Mouse (Mus musculus) retina, postnatal 1 day (tissue): Measurements from ENCODE around the gene Zdhhc3.

Source experiments
- DNase-seq: peaks from one replicate; pipeline ENCODE4 v3.0.0-alpha.2; 2012

The Zdhhc3 gene

DNA sequence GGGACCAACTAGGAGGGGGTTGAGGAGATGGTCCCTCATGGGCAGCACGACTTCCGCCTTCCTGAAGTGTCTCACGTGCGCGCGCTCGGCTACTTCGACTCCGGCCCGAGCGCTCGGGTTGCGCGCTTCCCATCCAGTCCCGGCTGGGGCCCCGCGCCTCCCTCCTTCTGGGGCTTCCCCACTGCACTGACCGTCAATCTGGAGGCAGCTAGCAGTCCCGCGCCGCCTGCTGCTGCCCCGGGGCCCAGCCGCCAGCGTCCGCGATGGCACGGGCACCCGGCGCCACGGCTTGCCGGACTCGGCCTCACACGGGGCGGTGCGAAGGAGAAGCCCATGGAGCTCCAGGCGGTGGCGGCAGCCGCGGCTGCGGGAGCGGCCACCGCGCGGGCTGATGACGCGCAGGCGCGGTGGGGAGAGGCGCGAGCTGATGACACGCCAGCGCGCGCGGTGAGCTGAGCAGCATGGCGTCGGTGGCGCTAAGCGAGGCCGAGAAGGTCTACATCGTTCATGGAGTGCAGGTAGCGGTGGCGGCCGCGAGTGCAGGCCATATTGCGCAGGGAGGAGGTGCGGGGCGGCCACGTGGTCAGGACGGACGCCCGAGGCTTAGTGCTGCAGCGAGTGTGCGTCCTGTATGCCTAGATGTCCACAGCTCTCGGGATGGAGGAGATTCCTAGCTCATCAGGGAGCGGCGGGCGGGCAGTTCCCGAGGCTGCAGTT is at the start of gene Zdhhc3, which contains the start of gene Exosc7:
Gene Zdhhc3, minus strand, starts transcription at position 401 of the 717 bp plus-strand sequence.
Gene Exosc7, plus strand, starts transcription at position 411 of the 717 bp plus-strand sequence.
- peak; percentile 95 for DNase-seq

DNA sequence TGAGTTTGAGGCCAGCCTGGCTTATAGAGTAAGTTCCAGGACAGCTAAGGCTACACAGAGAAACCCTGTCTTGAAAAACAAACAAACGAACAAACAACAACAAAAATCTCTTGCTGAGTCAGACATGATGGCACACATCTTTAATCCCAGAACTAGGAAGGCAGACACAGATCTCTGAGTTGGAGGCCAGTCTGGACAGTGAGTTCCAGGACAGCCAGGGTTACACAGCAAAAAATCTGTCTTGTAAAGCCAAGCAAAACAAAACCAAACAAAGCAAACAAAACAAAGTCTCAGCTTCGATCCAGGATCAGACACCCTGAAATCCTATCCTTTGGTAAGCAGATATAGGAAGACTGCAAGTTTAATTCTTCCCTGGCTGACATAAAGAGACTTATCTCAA is 48.8 kb upstream of the Zdhhc3 start:
- no peak for DNase-seq

DNA sequence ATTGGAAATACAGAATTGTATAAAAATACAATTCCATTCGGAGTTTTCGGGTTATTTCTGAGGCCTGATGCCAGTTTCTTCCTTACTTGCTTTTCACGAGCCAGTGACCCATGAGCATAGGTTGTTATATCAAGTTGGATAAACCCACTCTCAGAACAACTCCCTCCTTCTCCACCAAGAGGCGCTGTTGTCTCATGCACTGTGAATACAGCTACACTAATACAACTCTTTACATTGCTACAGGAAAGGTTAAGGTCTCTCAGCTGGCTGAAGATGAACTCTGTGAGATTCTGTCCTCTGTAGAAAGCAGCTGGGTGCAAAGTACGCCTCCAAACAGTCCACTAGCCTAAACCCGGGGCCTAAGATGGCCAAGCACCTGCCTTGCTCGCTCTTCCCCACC is 46.3 kb upstream of the Zdhhc3 start:
- DNase-seq, result peak; percentile 75

DNA sequence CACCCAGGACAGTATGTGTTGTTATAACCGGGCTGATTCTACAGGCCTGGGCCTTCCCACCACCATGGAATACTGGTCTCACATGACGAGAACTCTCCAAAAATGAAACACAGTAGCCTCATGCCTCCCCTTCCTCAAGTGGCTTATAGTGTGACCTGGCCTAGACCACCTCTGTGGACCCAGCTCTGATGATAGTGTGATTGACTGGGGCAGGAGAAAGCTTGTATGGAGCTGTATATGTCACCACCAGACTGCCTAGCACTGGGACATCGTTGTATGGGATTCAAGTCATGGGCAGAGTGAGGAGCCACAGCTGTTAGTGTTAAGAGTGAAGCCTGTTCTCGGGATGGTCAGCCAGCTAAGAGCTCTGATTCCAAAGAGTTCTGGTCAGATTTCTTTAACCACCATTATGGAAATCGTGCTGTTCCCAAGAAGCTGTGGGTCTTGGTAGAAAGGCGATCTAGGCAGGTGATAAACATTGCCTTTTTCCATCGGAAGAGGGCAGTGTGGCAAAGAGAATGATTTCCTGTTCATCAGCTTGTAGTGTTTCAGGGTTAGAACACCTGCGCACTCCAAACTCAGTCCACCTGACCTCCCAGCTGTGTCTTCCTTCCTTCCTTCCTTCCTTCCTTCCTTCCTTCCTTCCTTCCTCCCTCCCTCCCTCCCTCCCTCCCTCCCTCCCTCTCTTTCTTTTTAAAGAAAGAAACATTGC is 45.3 kb upstream of the Zdhhc3 start:
- peak; percentile 63 for DNase-seq

DNA sequence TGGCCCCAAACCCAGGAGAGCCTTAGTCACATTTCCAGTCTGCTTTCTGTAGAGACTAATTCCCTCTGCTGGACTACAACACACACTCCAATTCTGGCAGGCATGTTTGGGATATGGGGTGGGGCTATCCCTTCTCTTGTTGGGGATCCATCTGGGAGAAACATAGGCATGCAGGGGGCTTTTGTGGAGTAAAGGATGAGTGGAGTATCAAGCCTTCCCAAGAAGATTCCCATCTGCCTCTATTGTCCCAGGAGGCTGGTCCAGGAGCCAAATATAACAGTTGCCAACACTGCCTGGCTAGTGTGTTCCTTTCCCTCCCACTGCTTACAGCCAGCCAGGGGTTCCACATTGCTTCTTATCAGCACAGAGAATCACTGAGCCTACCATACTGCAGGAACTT is 44.7 kb upstream of the Zdhhc3 start:
- no peak for DNase-seq

DNA sequence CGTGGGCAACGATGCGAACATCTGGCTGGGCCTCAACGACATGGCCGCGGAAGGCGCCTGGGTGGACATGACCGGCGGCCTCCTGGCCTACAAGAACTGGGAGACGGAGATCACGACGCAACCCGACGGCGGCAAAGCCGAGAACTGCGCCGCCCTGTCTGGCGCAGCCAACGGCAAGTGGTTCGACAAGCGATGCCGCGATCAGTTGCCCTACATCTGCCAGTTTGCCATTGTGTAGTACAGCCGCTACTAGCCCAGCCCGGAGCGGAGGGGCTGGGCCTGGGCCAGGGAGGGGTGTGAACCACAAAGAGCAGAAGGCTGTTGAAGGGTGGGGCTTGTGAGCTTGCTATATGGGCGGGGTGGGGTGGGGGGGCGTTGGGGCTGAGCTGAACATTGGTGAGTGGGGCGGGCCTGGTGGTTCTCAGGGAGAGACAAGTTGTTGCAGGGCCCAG is 43.9 kb upstream of the Zdhhc3 start:
- peak; percentile 82 for DNase-seq

DNA sequence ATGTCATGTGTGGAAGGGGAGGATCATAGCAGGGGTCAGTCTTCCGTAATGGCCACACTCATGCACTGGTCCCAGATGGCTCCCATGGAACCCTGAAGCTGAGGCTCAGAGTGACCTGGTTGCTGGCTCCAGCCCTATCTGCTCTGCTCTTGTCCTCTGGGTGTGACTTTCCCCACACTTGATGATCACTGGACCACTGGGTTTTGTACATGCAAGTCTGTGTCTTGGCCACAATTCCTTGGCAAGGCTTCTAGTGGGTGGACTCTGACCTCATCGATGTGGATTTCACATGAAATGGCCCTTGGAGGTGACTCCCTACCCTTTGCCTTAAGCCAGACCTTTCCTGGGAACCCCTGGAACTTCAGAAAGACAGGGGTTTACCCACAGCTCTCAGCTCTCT is 40.1 kb upstream of the Zdhhc3 start:
- DNase-seq, result no peak

DNA sequence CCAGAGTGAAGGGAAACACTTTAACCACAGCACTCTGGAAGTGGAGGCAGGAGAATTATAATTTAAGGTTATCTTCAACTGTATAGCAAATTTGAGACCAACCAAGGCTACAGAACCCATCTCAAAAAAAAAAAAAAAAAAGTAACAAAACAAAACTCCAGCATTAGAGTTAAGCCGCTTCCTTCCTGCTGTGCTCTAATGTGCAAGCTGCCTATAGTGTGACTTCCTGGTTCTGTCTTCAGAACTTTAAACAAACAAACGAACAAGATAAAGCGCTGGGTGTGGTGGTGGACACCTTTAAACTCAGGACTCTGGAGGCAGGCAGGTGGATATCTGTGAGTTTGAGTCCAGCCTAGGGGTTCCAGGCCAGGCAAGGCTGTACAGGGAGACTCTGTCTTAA is 39.0 kb upstream of the Zdhhc3 start:
- DNase-seq, result no peak

DNA sequence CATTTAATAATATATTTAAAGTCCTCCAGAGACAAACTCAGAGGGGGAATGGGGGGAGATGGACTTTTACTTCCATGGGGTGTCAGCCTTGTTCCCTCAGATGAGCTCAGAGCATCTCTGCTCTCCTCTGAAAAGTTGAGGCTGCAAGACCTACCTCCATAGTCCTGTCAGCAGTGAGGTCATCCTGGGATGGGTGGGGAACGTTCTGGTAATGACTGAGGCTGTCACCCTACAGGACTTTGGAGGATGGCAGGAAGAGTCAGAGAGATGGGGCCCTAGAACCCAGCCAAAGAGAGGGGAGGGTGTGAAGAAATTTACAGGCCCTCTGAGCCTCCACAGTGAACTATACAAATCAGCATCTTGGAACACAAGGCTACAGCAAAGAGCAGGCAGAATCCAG is 38.6 kb upstream of the Zdhhc3 start:
- DNase-seq, result no peak

DNA sequence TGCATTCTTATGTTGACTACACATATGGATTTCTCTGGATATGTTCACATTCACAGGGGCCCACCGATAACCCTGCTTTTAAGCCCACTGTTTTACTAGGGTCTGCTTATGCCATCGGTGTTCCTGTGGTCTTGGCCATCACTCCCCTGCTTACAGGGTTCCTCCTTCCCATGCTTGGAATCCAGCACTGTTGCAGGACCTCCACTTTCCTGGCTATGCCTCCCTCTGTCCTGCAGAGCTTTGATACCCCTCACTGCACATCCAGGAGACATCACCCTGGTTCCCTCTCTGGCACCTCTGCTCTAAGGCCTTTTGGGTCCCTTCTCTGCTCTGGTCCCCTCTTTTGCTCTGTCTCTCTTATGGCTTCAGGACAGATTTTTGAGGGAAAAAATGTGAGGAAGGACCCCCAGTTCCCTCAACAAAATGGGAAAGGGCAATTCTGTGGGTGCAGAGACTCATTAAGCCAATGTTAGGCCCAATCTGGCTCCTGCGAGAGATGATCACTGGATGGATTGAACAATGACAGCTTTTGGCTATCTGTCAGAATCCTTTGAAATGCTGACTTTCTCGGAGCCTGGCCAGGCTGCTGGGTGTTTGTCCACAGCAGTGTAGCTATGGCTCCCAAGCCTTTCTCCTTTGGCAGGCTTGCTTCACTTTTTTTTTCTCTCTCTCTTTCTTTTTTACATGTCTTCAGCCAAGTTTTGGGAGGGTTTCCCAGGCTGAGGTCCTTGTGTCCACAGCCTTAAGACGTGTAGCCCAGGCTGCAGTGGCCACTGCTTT is 37.4 kb upstream of the Zdhhc3 start, which contains the start of gene Clec3b:
Gene Clec3b, plus strand, starts transcription at position 706 of the 780 bp plus-strand sequence.
- no peak for DNase-seq

DNA sequence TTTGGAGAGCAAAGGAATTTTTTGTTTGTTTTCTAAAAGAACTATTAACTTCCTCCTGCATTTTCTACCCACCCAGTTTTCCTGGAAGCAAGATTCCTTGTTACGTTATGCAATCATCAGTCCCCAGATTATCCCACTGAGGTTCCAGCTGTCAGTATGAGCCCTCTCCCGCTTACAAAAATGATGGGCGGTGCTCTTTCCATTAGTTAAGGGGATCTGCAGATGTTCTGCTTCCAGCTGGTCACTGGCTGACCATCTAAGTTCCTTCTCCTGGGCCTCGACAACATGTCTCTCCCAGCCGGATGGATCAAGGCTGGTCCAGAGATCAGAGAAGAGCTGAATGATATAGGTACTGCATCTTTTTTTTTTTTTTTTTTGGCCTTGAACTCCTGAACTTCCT is 35.4 kb upstream of the Zdhhc3 start:
- no peak for DNase-seq

DNA sequence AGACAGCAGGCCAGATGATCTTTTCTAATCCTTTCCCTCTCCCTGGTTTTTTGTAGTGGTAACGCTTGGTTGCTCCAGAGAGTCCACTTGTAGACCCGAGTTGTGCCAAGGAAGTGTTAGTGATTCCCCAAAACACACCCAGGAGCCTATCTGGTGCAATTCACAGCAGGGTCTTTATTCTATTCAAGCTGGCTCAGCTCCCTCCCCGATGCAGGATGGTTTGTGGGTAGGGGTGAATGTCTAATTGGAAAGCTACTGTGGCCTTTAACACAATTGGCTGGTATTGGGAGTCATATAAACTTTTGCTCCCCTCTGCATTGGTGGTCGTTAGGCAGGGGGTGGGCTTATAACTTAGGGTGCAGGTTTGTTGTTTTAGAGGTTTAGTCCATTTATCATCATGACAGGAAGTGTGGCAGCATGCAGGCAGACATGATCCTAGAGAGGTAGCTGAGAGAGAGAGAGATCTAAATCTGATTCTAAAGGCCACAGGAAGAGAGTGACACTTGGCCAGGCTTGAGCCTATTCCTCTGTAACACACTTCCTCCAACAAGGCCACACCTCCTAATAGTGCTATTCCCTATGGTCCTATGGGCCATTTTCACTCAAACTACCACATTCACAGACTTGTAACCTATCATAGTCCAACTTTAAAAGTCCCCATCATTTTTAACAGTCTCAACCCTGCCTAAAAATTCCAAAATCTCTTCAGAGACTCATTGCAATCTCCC is 27.0 kb upstream of the Zdhhc3 start:
- no peak for DNase-seq

DNA sequence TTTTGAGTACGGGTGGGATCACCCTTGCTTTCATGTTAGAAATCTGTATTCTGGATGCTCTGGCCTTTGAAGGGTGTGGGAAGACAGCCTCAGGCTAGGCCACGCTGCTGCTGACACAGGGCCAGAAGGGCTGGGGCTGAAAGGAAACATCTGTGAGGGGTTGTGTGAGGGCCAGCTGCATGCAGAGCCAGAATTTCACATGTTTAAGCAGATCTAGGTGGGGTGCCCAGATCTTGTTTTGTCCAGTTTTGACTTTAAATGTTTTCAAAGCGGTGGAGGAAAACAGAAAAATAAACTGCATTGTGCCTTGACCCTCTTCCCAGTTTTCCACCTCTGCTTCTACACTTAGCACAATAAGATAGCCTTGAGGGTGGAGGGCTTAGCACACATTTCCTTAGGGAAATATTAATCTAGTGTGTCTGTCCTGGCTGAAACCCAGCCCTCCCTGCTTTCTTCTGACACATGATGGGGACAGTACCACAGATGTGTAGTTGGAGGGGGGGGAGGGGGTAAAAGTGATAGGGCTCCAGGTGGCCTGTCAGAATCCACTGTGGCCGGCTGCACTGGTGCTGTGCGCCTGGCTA is 26.0 kb upstream of the Zdhhc3 start:
- DNase-seq, result peak; percentile 28

DNA sequence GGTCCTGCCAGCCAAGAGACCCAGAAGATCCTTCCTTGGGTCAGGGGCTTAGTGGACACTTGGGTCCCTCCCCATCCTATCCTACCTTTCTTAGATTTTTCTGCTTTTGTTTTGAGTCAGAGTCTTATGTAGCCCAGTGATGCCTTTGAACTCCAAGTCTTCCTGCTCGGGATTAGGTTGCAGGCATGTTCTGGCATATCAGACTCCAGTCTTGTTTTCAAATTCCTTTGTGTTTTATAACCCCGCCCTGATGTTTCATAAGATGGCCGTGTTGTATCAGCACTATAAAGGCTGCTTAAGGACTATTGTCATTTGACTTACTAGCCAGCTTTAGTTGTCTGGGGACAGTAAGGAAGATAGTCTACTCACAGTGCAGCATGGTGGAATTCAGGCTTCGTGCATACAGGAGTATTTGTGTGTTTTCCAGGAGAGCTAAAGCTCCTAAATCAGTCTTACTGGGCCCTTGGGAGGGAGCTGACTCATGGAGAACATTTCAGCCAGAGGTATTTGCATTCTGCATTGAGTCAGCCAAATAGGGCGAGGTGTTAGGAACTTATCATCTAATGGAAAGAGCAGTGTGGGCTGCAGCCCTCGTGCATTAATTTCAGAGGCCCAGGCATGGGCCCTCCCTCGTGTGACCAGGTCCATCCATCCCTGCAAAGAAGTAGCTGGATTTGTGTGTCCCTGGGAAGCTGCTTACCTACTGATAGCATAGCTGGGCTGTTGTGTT is 24.1 kb upstream of the Zdhhc3 start:
- DNase-seq, result no peak

DNA sequence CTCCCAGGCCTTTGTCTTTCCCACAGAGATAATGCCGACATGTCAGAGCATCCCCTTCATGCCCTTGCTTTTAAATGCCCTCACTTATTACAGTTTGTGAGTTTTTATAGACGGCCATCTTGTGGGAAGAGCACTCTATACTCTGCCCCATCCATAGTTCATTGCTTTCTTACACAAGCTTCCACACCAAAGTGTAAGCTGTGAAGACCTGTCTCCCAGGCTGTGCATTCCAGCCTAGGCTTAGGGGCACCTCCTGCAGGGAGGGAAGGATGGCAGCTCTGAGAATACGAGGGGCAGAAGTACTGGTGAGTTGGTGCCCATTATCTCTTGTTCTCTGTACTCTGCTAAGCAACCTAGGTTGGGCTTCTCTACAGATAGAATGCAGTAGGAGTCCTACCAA is 20.0 kb upstream of the Zdhhc3 start:
- no peak for DNase-seq

DNA sequence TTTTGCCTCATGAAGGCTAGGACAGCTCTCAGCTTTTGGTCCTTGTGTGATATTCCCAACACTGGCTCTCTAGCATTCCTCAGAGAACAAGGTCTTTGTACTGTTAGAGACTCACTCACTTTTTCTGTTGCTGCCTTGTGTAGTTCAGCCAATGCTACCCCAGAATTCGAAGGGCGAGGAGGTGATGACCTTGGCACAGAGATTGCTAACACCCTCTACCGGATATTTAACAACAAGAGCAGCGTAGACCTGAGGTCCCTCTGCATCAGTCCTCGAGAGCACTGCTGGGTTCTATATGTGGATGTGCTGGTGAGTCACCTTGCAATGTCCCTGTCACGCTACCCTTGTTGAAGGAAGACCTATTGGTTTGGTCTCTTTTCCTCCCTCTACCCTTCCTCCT is 14.7 kb upstream of the Zdhhc3 start:
- DNase-seq, result no peak

DNA sequence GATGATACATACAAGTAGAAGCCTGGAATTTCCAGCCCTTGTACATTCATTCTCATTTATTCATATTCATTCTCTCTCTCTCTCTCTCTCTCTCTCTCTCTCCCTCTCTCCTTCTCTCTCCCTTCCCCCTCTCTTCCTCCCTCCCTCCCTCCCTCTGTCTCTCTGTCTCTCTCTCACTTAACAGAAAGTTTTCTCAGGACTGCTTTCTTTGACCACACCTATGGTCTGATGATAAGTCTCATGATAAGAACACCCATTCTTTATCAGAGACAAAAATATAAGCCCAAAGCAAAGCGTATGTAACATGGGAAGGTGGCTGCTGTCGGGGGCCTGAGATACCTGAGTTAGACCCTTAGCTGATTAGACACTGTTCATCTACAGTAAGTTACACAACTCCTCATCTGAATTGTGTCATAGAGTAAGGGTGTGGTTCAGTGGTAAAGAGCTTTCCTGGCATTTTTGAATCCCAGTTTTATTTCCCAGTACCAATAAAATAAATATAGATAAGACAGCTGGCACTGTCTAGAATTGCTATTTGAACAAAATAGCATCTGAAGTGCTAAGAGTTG is 11.5 kb upstream of the Zdhhc3 start:
- DNase-seq, result no peak

DNA sequence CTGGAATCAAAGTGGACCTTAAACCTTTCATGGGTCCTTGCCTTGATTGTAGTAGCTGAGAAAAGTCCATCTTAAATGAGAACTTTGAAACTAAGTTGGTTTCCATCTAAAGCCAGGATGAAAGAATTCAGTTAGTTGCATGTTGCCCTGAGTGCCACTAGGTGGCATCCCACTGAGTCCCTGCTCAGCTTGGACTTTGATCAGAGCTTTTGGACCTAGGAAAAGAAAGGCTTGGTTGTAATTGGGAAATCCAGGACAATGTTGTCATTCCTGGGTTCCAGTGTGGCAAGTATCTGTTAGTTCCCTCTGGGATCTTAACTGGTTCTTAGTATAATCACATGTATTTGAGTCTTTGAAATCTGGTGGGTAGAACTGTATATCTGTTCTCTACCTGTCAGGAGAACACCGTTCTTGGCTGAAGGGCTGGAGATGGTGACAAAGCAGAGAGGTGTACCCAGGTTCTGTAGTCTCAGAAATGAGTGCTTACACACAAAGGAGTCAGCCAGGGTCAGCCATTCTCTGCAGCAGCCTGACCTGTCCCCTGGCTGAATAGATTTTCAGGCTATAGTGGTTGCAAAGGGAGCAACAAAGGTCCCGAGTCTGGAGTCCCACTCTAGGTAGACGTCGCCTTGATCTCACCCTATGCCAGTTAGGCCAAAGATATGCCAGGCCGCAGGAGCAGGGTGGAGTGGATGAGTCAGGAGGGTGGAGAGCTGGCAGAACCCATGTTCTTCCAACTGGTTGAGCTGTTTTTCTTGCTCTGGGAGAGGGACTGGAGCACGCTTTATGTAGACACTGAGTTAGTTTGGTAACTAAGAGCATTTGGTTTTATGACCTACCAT is 10.8 kb upstream of the Zdhhc3 start:
- peak; percentile 17 for DNase-seq

DNA sequence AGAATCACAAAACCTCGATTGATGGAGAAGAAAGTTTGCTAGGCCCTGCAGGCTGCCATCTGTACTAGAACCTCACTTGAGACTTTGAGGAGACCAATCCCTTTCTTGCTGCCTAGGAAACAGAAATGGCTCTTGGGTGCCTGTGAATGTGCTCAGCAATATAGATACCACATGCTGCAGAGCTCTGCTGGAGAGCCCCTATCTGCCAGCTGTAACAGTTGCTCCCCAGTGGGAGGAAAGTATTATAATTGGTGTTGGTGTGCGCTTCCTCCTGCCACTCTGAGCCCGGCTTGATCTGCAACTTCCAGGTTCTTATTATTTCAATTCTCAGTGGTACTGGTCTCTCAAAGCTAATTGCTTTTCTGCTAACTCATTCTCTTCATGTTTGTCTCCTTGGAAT is 10.0 kb upstream of the Zdhhc3 start:
- DNase-seq, result no peak

DNA sequence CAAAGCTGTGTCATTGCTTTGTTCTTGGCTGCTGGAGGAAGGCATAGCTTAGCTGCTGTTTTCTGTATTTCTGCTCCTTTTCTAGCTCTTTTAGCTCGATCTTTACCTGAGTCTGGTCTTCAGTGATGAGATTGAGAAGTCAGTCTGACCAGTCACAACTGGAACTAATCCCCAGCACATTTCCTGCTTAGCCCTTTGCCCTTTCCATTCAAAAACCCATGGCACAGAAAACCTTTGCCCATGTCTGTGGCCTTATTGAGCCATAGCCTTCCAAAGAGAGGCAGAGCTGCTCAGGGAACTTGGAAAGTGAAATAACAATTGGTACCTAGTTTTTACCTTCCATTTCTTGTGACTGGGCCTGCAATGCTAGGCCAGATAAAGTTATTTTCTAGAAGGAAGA is 2.6 kb upstream of the Zdhhc3 start:
- no peak for DNase-seq
